Mouse (Mus musculus) c-Kit-negative CD71-positive TER-119-positive erythroid progenitor cells, embryonic 14.5 days (primary cell): ENCODE data around the gene Ddx4.
A peak's percentile ranks its signal among the peaks of the same experiment; 100 is the strongest.

Source experiments
- DNase-seq: peaks from one replicate; pipeline ENCODE4 v3.0.0-alpha.2; 2013; ENCODE audit warnings: low read depth, low spot score

Gene Ddx4

DNA sequence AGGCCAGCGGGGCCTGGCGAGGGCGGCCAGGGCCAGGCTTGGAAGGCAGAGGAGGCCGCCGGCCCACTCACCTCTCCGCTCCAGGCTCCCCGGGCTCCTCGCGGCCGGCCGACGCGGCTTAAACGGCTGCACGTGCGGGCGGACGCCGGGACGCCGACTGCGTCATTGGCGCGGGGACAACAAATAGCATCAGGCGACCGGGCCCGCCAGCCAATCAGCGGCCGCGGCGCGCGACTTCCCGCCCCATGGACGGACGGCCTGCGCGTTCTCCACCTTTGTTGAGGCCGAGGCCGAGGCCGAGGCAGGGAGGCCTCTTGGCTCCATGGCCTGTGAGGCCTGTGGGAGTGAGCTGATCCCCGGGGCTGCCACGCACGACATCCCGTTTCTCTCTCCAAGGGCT lies at the start of gene Ddx4:
Gene Ddx4, minus strand, starts transcription at position 271 of the 400 bp plus-strand sequence.
- DNase-seq: no peak

DNA sequence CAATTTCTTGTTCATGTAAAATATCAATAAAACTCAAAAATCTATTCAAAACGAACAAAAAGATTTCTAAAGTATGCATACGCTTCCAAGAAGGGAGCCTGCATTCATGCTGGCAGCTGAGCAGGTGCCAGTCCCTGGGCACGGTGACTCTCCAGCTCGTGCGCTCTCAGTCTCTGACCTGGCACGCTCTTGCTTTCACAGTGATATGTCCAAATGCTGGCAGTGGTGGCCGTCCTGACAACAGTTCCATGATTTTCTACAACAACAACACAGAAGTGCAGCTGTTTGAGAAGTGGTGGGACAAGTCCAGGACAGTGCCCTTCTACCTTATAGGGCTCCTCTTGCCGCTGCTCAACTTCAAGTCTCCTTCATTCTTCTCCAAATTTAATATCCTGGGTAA lies 49.0 kb upstream of the Ddx4 start:
- DNase-seq: no peak

DNA sequence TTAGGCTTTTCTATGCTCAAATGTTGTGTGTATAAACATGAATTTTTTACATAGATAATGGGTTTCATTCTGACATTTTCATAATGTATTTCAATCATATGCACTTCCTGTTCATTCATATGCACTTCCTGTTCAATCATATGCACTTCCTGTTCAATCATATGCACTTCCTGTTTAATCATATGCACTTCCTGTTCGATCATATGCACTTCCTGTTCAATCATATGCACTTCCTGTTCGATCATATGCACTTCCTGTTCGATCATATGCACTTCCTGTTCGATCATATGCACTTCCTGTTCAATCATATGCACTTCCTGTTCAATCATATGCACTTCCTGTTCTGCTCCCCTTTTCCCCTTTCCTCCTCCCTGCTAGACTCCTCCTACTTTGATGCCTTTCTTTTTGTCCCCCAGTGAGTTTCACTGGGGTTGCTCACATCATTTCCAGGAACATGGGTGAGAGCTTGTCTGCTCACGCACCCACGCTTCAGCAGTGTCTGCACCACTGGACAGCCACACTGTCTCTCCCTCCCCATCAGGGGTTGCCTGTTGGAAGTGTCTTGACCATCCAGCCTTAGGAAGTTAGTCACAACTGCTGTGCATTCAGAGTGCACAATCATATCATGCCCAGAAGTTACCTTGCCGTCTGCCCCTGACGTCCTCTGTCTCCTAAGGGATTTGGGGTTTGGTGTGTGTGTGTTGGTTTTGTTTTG lies 43.4 kb upstream of the Ddx4 start:
- no peak for DNase-seq

DNA sequence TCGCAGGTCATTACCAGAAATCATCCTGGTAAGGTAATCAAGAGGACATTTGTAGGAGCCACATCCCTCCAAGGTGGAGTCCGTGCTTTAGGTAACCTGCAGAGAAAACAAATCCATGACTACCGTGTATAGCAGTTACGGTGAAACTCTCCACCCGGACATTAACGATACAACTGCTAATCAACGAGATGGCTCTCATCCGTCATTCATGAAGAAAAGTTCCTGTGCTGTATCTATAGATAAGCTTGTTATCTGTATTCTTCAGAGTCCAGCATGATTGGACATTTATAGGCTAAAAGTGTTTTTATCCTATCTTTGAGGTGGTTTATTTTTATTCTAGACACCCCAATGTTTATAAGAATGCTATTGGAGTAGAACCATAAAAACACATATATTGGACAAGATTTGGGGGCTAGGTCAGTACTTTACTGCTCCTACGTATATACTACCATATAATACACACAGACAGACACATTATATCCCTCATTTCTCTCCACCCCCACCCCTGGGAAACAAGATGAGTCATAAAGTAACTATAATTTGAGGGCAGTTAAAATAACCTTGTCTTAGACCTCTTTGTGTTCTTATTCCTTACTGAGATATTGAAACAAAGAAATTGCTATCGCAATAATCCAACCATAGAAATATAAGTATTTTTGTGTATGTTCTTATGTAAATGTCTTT lies 40.7 kb upstream of the Ddx4 start:
- DNase-seq: peak; percentile 40

DNA sequence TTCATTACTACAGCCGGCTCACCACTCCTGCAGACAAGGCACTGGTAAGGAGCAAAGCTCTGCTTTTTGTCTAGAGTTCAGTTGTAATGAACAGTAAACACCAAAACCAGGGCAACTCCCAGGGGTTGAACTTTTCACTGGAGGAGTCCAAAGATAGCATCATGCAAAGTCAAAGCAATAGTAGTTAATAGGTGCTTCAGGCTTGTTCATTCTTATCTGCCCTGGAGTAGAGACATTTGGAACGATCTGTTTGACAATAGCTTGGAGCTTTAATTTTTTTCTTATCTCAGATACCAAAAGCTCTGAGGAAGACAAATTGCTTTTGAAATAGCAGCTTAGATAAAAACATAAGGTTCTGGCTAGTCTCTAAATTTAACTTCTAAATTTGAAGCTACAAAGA lies 33.9 kb upstream of the Ddx4 start:
- no peak for DNase-seq

DNA sequence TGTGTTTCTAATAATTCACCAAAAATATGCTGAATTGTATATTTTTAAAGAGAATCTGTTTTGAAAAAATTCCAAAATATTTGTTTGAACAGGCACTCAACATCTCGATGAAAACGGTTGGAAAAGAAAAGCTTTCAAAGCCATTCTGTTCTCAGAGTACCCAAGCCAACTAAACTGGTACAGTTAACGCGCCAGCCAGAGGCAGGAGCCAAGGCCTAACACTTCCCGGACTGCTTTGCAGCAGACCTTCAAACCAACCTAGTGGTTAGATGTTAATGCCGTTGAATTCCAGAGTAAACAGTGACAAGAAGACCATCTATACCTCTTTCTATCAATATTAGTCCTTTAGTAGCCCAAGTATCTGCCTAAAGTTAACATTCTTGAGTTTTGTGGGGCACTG lies 31.7 kb upstream of the Ddx4 start:
- DNase-seq: no peak

DNA sequence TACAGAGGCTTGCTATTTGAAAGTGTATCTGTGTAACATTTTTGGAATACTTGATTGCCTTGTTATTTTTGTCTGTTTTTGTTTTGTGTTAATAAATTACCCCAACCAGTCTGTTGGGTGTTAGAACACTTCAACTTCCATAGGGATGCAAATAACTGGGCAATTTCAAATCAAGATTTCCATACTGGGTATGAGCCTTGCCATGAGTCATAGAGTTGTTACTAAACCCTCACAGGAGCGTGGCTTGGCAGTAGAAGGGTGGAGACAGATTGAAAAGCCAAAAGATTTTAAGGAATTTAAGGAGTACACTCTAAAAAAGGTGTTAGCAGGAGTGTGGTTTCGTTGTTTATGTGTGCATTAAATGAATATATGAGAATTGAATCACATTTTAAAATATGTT lies 31.0 kb upstream of the Ddx4 start:
- DNase-seq: no peak

DNA sequence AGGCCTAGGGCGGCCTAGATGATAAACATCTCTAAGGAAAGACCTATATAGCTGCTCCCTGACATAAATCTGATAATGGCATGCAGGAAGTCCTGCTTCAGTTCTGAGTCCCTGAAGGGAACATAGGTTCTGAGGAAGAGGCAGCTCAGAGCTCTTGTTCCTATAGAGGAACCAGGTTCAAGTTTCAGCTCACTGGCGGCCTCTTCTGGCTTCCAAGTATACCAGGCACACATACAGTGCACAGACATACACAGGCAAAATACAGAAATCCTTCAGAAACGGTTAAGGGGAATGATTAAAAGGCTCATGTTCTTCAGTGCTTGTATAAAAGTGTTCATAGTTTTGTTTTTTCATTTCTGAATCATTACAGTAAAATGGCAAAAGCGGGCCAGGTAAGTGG lies 25.9 kb upstream of the Ddx4 start:
- DNase-seq: peak; percentile 36

DNA sequence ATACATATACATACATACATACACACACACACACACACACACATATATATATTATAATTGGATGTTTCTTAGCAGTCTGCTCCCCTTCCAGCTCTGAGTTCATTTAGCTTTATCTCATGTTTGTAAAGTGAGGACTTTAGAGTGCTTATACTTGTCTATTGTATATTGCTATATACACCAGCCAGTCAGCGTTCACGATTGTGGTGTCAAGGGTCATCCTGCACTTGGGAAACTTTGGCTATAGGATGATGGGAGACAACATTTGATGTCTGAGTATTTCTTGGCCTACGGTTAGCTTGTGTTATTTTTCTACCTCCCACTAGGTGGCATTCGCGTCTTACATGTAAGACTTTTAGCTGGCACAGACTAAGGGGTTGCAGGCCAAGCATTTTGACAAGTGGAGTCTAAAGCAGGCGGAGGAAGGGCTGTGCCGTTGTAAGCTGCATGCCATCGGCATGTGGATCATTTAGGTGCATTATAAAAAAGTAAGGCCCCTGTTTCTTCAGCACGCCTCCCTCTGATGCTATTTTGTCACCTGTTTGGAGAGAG lies 21.7 kb upstream of the Ddx4 start:
- peak; percentile 66 for DNase-seq

DNA sequence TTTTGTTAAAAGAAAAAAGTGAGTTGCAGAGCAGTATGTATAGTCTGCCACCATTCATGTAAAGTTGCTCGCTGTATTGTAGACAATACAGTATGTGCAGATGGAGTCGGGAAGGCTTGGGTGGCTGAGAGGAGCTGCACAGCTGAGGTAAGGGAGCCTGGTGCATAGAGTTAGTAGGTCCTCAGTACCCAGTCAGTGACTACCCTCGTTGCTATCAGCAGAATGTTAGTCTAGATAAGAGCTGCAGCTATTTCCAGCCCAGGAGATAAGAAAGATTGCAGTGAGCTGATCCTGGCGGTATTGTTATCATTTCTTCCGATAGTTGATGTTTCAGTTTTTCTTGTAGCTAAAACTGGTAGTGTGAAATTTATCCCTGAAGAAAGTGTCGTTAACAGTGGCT lies 20.5 kb upstream of the Ddx4 start:
- no peak for DNase-seq

- no peak for DNase-seq
Measured at GRCm38 (mm10) chr13:112671708-112672107, 19.4 kb upstream of the Ddx4 start.

DNA sequence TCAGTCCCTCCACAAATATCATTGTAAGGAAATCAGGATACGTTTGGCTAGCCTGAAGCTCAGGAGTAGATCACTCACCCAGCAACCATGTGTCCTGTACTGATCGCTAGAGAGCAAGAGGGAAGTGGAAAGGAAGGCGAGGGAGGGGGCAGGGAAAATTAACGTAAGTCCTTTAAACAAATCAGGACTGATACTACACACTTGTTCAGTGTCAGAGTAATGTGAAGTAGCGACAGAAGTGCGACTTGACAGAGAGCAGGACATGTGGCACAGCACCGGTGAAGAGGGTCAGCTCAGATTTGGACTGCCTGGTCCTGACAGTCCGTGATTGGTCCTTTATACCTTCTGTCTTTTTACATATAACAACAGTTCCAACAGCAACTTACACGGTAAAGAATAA lies 14.9 kb upstream of the Ddx4 start:
- DNase-seq: no peak

GRCm38 (mm10) chr13:112666433-112667024 lies 14.3 kb upstream of the Ddx4 start:
- DNase-seq: no peak

DNA sequence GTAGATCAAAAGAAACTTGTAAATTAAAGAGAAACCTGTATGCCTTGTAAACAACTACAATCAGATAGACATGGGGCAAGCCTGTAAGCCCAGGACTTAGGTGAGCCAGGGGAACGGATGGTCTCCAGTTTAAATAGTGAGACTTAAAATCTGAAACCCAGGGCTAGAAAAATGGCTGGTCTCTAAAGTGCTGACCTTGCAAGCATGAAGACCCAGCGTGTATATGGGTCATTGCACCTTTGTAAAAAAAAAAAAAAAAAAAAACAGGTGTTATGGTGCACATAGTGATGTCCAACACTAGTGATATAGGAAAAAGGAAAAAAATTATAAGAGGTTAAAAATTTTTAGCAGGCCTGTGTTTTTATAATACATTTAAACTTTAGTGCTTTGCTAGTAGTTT lies 9.4 kb upstream of the Ddx4 start:
- DNase-seq: no peak

DNA sequence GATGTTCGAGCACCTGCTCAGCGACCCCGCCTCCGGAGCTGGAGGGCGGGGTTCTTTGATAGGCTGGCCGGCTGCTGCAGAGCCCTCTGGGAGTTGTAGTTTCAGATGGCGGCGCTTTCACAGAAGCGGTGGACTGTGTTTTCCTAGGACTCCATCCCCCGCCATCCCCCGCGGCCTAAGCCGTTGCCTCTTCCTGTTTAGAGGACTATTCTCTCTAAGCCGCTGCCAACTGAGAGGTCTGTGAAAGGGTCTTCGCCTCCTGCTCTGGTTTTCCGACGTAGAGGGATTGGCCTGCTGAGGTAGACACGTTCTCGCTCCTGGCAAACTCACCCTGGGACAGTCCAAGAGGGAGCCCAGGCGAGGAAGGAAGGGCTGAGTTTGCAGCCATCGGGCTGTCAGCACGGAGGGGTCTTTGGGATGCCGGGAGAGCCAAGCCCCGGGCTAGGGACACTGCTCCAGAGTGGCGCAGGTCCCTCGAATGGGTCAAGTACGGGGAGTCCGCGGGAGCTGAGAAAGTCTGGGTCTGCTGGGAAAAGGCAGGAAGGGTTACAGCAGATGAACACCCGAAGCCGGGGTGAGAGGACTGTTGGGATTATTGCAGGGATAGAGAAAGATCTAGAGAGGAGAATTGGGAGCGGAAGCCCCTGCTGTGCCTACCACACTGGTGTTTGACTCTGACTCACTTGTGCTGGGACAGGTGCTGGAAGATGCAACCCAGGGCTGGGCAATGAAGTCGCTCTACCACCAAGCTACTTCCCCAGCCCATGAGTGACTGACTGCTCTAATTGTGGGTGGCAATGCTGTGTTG lies 8.5 kb upstream of the Ddx4 start, which contains the start of gene Slc38a9:
Gene Slc38a9, plus strand, starts transcription at position 178 of the 808 bp plus-strand sequence.
- DNase-seq: peak; percentile 85

- no peak for DNase-seq
Measured at GRCm38 (mm10) chr13:112659986-112660573, 7.8 kb upstream of the Ddx4 start.

GRCm38 (mm10) chr13:112651183-112651582 lies 1.1 kb downstream of the Ddx4 start:
- no peak for DNase-seq

DNA sequence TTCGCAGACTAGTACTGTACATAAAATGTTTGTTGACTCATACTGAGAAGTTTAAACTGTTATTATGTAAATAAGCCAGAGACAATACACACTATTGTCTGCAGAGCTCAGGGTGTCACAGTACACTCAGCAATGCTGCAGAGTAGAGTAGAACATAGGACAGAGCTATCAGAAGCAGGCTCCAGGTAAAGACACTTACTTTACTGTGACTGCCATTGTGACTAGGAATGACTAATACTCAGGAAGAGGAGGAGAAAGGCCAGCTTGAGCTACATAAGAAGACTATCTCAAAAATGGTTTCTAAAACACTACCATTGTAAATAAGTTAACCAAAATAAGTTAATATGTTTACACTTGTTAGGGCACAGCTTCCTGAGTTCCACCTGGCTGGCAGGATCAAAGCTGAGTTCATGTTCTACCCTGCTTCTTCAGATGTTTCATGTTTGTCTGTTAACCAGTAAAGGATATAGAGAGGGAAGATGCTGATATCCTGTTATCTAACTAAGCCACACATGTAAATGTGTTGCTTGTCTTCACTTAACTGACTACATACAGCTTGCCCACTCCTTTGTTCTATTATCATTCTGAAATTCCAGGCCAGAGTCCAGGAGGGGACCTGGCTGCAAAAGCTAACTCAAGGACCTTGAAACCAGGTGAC lies 6.6 kb downstream of the Ddx4 start:
- DNase-seq: no peak

DNA sequence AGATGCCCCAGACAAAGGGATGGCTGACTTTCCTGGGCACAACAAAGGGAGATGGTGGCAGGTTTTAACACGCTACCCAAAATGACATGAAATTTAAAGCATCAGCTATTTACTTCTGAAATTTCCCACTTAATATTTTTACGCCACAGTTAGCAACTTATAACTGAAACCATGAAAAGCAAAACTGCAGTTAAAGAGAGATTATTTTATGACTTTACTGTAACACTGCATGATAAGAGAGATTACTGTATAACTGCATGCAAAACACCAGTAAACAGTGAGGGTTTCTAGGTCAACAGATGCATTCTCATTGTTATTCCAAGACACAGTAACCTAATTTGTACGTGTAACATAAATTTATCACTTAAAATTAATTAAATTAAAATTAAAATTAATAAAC lies 7.3 kb downstream of the Ddx4 start:
- DNase-seq: no peak

GRCm38 (mm10) chr13:112642897-112643296 lies 9.4 kb downstream of the Ddx4 start:
- no peak for DNase-seq

- no peak for DNase-seq
Measured at GRCm38 (mm10) chr13:112639111-112639510, 13.2 kb downstream of the Ddx4 start.
